Mouse (Mus musculus) cerebellum, adult 9-11 months (tissue): ENCODE results near the gene Rgs10.

Experiments used
- DNase-seq: peaks from one replicate; pipeline ENCODE4 v3.0.0; 2022

The Rgs10 gene

DNA sequence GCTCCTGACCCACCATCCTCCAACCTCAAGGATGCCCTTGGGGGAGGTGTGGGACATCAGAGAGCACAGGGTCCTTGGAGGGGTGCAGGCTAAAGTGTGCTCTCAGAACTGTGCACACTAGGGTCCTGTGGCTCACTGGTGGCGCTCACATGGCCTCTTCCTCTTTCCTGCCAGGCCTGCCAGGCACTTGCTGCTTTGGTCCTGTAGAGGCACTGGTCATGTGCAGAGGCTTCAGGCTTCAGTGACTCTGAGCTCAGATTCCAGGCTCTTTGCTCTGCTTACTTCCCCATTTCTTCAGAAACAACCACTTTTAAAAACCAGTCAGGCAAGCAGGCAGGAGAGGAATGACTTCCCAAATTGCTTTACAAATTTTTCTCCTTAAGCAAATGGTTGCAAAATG lies 85.7 kb downstream of the Rgs10 start:
- no peak for DNase-seq

DNA sequence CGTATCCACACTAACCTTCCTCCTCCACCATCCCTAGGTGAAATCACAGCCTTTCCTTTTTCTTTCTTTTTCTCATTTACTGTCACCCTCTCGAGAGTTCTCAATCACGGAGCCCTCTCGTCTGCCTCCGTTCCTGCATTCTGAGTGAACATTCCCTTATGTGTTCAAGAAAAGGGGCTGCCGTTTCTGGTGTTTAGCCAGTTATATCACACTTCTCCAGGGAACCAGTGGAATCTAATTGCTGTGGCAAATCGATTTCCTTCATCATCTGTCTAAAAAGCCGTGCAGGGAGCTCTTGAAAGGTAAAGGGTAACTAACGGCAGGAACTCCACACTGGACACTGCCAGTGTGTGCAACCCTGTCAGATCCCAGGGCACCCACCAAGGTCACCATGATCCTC lies 87.6 kb downstream of the Rgs10 start:
- no peak for DNase-seq

DNA sequence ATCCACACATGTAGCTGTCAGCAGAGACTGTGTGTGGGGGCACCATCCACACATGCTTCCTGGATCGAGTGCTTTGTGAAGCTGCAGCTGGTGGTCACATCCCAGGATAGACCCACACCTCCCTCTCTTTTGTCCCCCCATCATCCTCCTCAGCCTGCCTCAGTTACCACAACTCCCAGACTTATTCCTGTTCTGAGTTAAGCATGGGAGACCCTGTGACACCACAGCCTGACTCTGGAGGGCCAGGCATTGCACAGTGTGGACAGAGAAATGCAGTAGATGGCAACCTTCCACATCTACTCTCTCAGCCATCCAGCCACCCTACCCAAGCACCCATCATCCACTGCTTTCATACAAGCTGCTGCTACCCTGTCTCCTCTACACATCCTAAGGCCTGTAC lies 93.6 kb downstream of the Rgs10 start:
- DNase-seq = no peak
